In genomic region chr5:21786258-21787185, GRCm38 (mm10) we compare ENCODE assay signal across 8 mouse cellular contexts. TPM values are rescaled to one million over a fixed set of nuclear protein-coding genes. Genes with fewer than 3 reads are reported as not detected.
DNase-seq lines count a peak whose midpoint lies in the region; ATAC-seq and TF ChIP-seq lines count a peak whose summit lies in the region.

No protein-coding gene starts in this region.

- H3K4me2 ChIP-seq in forebrain, embryonic 12.5 days, result peak overlapping the region; percentile 69
- H3K4me2 ChIP-seq in heart, postnatal 0 days (ENCODE audit: low read depth, low read length), result peak overlapping the region; percentile 93
- H3K4me2 ChIP-seq in liver, embryonic 16.5 days (ENCODE audit: low read depth, low read length), result peak overlapping the region; percentile 86
- H3K4me2 ChIP-seq in neural tube, embryonic 13.5 days, result peak overlapping the region; percentile 99

- 0 out of 2 replicates have a peak, but pooled peaks have one; percentile 54 for TF ChIP-seq EP300 in heart, postnatal 0 days (IDR thresholded peaks at IDR 0.05; ENCODE audit: low read depth)

- H3K36me3 ChIP-seq in E14TG2a.4 (ENCODE audit: insufficient read depth, low read length), result peaks cover 55% of the 10 kb centered on the region
- H3K36me3 ChIP-seq in forebrain, embryonic 12.5 days (replicated peaks), result peaks cover 26% of the 10 kb centered on the region
- H3K36me3 ChIP-seq in heart, postnatal 0 days (replicated peaks; ENCODE audit: control insufficient read depth, insufficient read depth, low read length), result peaks cover 25% of the 10 kb centered on the region
- peaks cover 12% of the 10 kb centered on the region for H3K36me3 ChIP-seq in liver, embryonic 16.5 days (ENCODE audit: control insufficient read depth, insufficient read depth)
- peaks cover 21% of the 10 kb centered on the region for H3K36me3 ChIP-seq in neural tube, embryonic 13.5 days
- H3K36me3 ChIP-seq in testis, adult 2 months (ENCODE audit: control insufficient read depth, insufficient read depth, low read length), result no peaks in the 10 kb centered on the region; the same call in none of the 2 replicates

- peaks cover 63% of the 10 kb centered on the region for H3K4me1 ChIP-seq in E14TG2a.4 (replicated peaks; ENCODE audit: low read depth, low read length)
- peaks cover 30% of the 10 kb centered on the region for H3K4me1 ChIP-seq in forebrain, embryonic 12.5 days
- 0 out of 2 replicates have a peak, but pooled peaks cover 10% of the 10 kb centered on the region for H3K4me1 ChIP-seq in heart, postnatal 0 days (ENCODE audit: control insufficient read depth, insufficient read depth)
- peaks cover 14% of the 10 kb centered on the region for H3K4me1 ChIP-seq in liver, embryonic 16.5 days (ENCODE audit: control insufficient read depth, low read depth, low read length)
- H3K4me1 ChIP-seq in neural tube, embryonic 13.5 days (replicated peaks), result peaks cover 46% of the 10 kb centered on the region
- H3K4me1 ChIP-seq in testis, adult 2 months (ENCODE audit: control insufficient read depth, insufficient read depth, low read length), result 0 out of 2 replicates have a peak, but pooled peaks cover 2% of the 10 kb centered on the region

- 2% methylated on average over 51 of the region's 51 CpGs for WGBS in forebrain, embryonic 12.5 days
- 2% methylated on average over 46 of the region's 51 CpGs for WGBS in heart, postnatal 0 days
- WGBS in liver, embryonic 16.5 days (ENCODE audit: insufficient replicate concordance), result 2% methylated on average over 51 of the region's 51 CpGs
- WGBS in neural tube, embryonic 13.5 days, result 2% methylated on average over 50 of the region's 51 CpGs

- peak overlapping the region; percentile 89 for H3K27ac ChIP-seq in forebrain, embryonic 12.5 days
- peak overlapping the region; percentile 92 for H3K27ac ChIP-seq in heart, postnatal 0 days (ENCODE audit: low read depth)
- peak overlapping the region; percentile 91 for H3K27ac ChIP-seq in liver, embryonic 16.5 days (ENCODE audit: low read length)
- H3K27ac ChIP-seq in neural tube, embryonic 13.5 days (replicated peaks), result peak overlapping the region; percentile 90
- H3K27ac ChIP-seq in testis, adult 2 months (ENCODE audit: control insufficient read depth, insufficient read depth, low read depth, low read length), result peak overlapping the region; percentile 93

- peak overlapping the region; percentile 97 for H3K4me3 ChIP-seq in E14TG2a.4 (replicated peaks; ENCODE audit: low read length)
- peak overlapping the region; percentile 92 for H3K4me3 ChIP-seq in forebrain, embryonic 12.5 days (replicated peaks)
- peak overlapping the region; percentile 92 for H3K4me3 ChIP-seq in heart, postnatal 0 days (ENCODE audit: low read depth, low read length)
- H3K4me3 ChIP-seq in liver, embryonic 16.5 days (ENCODE audit: low read depth, low read length), result peak overlapping the region; percentile 98
- peak overlapping the region; percentile 94 for H3K4me3 ChIP-seq in neural tube, embryonic 13.5 days
- peak overlapping the region; percentile 99 for H3K4me3 ChIP-seq in testis, adult 2 months (ENCODE audit: control insufficient read depth, low read depth, low read length)

- peak; percentile 92 for TF ChIP-seq POLR2A in testis, adult 2 months (IDR thresholded peaks at IDR 0.05; ENCODE audit: control insufficient read depth, low read depth, low read length)

- H3K9ac ChIP-seq in forebrain, embryonic 12.5 days, result peak overlapping the region; percentile 91
- H3K9ac ChIP-seq in heart, postnatal 0 days (replicated peaks; ENCODE audit: low read depth, low read length), result peak overlapping the region; percentile 96
- H3K9ac ChIP-seq in liver, embryonic 16.5 days (ENCODE audit: low read depth, low read length), result peak overlapping the region; percentile 97
- peak overlapping the region; percentile 95 for H3K9ac ChIP-seq in neural tube, embryonic 13.5 days

- no peaks in the 10 kb centered on the region for H3K27me3 ChIP-seq in E14TG2a.4 (ENCODE audit: insufficient read depth, low read length)
- no peaks in the 10 kb centered on the region for H3K27me3 ChIP-seq in forebrain, embryonic 12.5 days
- H3K27me3 ChIP-seq in heart, postnatal 0 days (ENCODE audit: control insufficient read depth, insufficient read depth, low read length), result no peaks in the 10 kb centered on the region
- H3K27me3 ChIP-seq in liver, embryonic 16.5 days (ENCODE audit: control insufficient read depth, insufficient read depth, low read depth, low read length), result no peaks in the 10 kb centered on the region
- no peaks in the 10 kb centered on the region for H3K27me3 ChIP-seq in neural tube, embryonic 13.5 days
- no peaks in the 10 kb centered on the region for H3K27me3 ChIP-seq in testis, adult 2 months (ENCODE audit: control insufficient read depth, insufficient read depth, low read length)

- peak; percentile 93 for DNase-seq in c-Kit-positive CD71-positive TER-119-positive erythroid progenitor cells, embryonic 14.5 days (ENCODE audit: low spot score)
- peak; percentile 88 for DNase-seq in heart, postnatal 0 days (ENCODE audit: low spot score)
- peak; percentile 94 to 95 for DNase-seq in kidney, postnatal 4 days

- ATAC-seq in forebrain, embryonic 12.5 days (ENCODE audit: low FRiP score), result peak; percentile 80
- peak; percentile 89 for ATAC-seq in heart, postnatal 0 days (ENCODE audit: insufficient read depth, low read depth)
- ATAC-seq in liver, embryonic 16.5 days (ENCODE audit: low read depth), result peak; percentile 82
- ATAC-seq in neural tube, embryonic 13.5 days (ENCODE audit: low read depth), result peak; percentile 82

- no peak for TF ChIP-seq CTCF in E14TG2a.4 (conservative IDR thresholded peaks at IDR 0.05; ENCODE audit: low read length)
- TF ChIP-seq CTCF in heart, postnatal 0 days (IDR thresholded peaks at IDR 0.05; ENCODE audit: low read depth), result no peak
- no peak for TF ChIP-seq CTCF in testis, adult 2 months (IDR thresholded peaks at IDR 0.05; ENCODE audit: control insufficient read depth, insufficient read depth, insufficient replicate concordance, low read depth, low read length)

- no peaks in the 10 kb centered on the region for H3K9me3 ChIP-seq in E14TG2a.4 (ENCODE audit: low read length)
- H3K9me3 ChIP-seq in forebrain, embryonic 12.5 days, result no peaks in the 10 kb centered on the region
- H3K9me3 ChIP-seq in heart, postnatal 0 days (replicated peaks; ENCODE audit: control insufficient read depth, low read length), result no peaks in the 10 kb centered on the region
- no peaks in the 10 kb centered on the region for H3K9me3 ChIP-seq in liver, embryonic 16.5 days (replicated peaks; ENCODE audit: control insufficient read depth, low read length)
- no peaks in the 10 kb centered on the region for H3K9me3 ChIP-seq in neural tube, embryonic 13.5 days

RNA-seq across cellular contexts. Expression of gene Psmc2, which starts 1.4 kb away (rescaled TPM):
- 214 and 221 TPM in 2 replicates for polyA plus RNA-seq in forebrain, embryonic 12.5 days (2016; fragmentation: Nextera tagmentation; extraction: Ambion mirVana)
- 26.2 and 32.7 TPM in 2 replicates for total RNA-seq in heart, postnatal 0 days (2014; rRNA removed; ENCODE audit: low replicate concordance)
- polyA plus RNA-seq in heart, postnatal 0 days (2015; fragmentation: Nextera tagmentation; extraction: Ambion mirVana), result 151 and 152 TPM in 2 replicates
- polyA plus RNA-seq in liver, embryonic 16.5 days (2015; fragmentation: Nextera tagmentation; extraction: Ambion mirVana), result 95.5 and 113 TPM in 2 replicates
- polyA plus RNA-seq in neural tube, embryonic 13.5 days (2015; fragmentation: Nextera tagmentation; extraction: Ambion mirVana), result 197 and 199 TPM in 2 replicates
- polyA plus RNA-seq in testis, adult 2 months (2012; rRNA removed), result 169 and 174 TPM in 2 replicates

RNA-seq across cellular contexts. Expression of gene Dnajc2, which starts 1.5 kb away (rescaled TPM):
- polyA plus RNA-seq in forebrain, embryonic 12.5 days (2016; fragmentation: Nextera tagmentation; extraction: Ambion mirVana), result 94.3 and 97.1 TPM in 2 replicates
- 7.9 and 11.3 TPM in 2 replicates for total RNA-seq in heart, postnatal 0 days (2014; rRNA removed; ENCODE audit: low replicate concordance)
- polyA plus RNA-seq in heart, postnatal 0 days (2015; fragmentation: Nextera tagmentation; extraction: Ambion mirVana), result 36.7 and 37.5 TPM in 2 replicates
- 17.5 and 20.8 TPM in 2 replicates for polyA plus RNA-seq in liver, embryonic 16.5 days (2015; fragmentation: Nextera tagmentation; extraction: Ambion mirVana)
- polyA plus RNA-seq in neural tube, embryonic 13.5 days (2015; fragmentation: Nextera tagmentation; extraction: Ambion mirVana), result 78.4 and 79.1 TPM in 2 replicates
- 52.7 and 53.3 TPM in 2 replicates for polyA plus RNA-seq in testis, adult 2 months (2012; rRNA removed)

RNA-seq across cellular contexts. Expression of gene Pmpcb, which starts 49.6 kb away (rescaled TPM):
- polyA plus RNA-seq in forebrain, embryonic 12.5 days (2016; fragmentation: Nextera tagmentation; extraction: Ambion mirVana), result 88.5 and 94.9 TPM in 2 replicates
- 225 and 256 TPM in 2 replicates for total RNA-seq in heart, postnatal 0 days (2014; rRNA removed; ENCODE audit: low replicate concordance)
- 177 and 181 TPM in 2 replicates for polyA plus RNA-seq in heart, postnatal 0 days (2015; fragmentation: Nextera tagmentation; extraction: Ambion mirVana)
- 38.4 and 42.4 TPM in 2 replicates for polyA plus RNA-seq in liver, embryonic 16.5 days (2015; fragmentation: Nextera tagmentation; extraction: Ambion mirVana)
- polyA plus RNA-seq in neural tube, embryonic 13.5 days (2015; fragmentation: Nextera tagmentation; extraction: Ambion mirVana), result 77.5 and 88.0 TPM in 2 replicates
- 78.0 and 86.0 TPM in 2 replicates for polyA plus RNA-seq in testis, adult 2 months (2012; rRNA removed)

Comparison
In these comparisons a context has a peak if more than half of its experiments do, and no peak if none do; other contexts are left out.
1. Peak in every context shown above with its lines: DNase-seq, ATAC-seq, H3K4me3 ChIP-seq and H3K27ac ChIP-seq.